Mouse (Mus musculus) embryo, embryonic 11 days (tissue): Measurements from ENCODE around the gene Zp1.

ENCODE experiments used
- DNase-seq: peaks from one replicate; pipeline ENCODE4 v3.0.0-alpha.2; 2015

Zp1 gene

GRCm38 (mm10) chr19:10871328-10871961 lies 49.0 kb downstream of the Zp1 start:
- DNase-seq, result no peak

GRCm38 (mm10) chr19:10870676-10871075 lies 49.8 kb downstream of the Zp1 start:
- DNase-seq, result no peak

GRCm38 (mm10) chr19:10869886-10870527 lies 50.4 kb downstream of the Zp1 start, which contains the start of gene Tmem132a:
TSS of gene Tmem132a (minus strand) at chr19:10869940.
- DNase-seq, result no peak

- DNase-seq, result peak; percentile 95
Measured at GRCm38 (mm10) chr19:10869241-10869885, 51.1 kb downstream of the Zp1 start.

- peak; percentile 47 for DNase-seq
Measured at GRCm38 (mm10) chr19:10868623-10869141, 51.8 kb downstream of the Zp1 start.

GRCm38 (mm10) chr19:10867946-10868622 lies 52.3 kb downstream of the Zp1 start:
- DNase-seq, result no peak

GRCm38 (mm10) chr19:10866351-10866750 lies 54.1 kb downstream of the Zp1 start:
- DNase-seq, result no peak
